Mouse (Mus musculus): ENCODE results near the gene Igf2r. TPM values are rescaled to one million over a fixed set of nuclear protein-coding genes. Genes with fewer than 3 reads are reported as not detected.

Igf2r gene
- polyA plus RNA-seq, 1 experiment from 2014 or later = 20.5 TPM

DNA sequence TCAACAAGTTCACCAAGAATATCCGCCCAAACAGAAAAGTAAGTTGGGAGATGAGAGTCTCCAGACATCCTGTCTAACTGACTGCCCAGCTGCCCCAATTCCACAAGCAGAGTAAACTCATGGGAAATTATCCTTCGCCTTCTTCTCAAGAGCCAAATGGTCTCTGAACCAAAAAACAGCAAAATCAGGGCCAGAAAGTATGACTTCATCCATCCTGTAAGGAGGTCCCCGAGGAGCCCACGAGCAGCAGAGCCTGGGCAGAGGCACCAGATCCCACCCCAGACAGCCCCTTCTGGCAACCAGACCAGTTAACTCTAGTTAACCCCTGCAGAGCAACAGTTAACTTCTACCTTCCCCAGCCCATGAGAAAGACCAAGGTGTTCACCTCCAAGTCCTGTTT, 29.9 kb downstream of the Igf2r start:
- Histone ChIP-seq H3K9me3 (peaks cover 38% of the 10 kb centered on the region), H3K4me1 (peaks cover 30% of the 10 kb centered on the region), H3K36me3 (replicated peaks) (peaks cover 83% of the 10 kb centered on the region), H3K4me3 (no peak overlapping the region), H3K27me3 (ENCODE audit: poor library complexity, severe bottlenecking) (no peaks in the 10 kb centered on the region), H3K27ac (no peak overlapping the region)
- 80% methylated on average over 4 of the region's 4 CpGs for WGBS
- no peak for DNase-seq (ENCODE audit: extremely low spot score, low spot score)

DNA sequence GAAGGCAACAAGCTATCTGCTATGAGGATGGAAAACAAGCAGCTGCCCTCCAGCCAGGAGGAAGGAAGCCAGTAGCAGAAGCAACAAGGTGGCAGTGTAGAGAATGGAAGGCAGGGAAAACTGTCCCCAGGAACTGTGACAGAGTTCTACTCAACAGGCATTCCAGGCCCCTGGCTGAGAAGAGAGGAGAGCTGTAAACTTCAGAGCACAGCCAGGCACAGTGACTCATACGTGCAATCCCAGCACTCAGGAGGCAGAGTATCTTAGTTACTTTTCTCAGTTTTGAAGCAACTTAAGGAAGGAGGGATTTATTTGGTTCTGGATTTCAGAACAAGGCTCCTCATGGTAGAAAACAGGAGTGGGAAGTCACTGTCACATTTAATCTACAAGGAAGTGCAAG, 31.5 kb downstream of the Igf2r start:
- H3K4me3 ChIP-seq = no peak overlapping the region
- no peaks in the 10 kb centered on the region for H3K27me3 ChIP-seq (ENCODE audit: poor library complexity, severe bottlenecking)
- peaks cover 83% of the 10 kb centered on the region for H3K36me3 ChIP-seq (replicated peaks)
- peaks cover 32% of the 10 kb centered on the region for H3K4me1 ChIP-seq
- no peak for DNase-seq (ENCODE audit: extremely low spot score, low spot score)
- H3K27ac ChIP-seq = no peak overlapping the region
- WGBS = 74% methylated on average over 1 of the region's 1 CpGs
- H3K9me3 ChIP-seq = peaks cover 22% of the 10 kb centered on the region

DNA sequence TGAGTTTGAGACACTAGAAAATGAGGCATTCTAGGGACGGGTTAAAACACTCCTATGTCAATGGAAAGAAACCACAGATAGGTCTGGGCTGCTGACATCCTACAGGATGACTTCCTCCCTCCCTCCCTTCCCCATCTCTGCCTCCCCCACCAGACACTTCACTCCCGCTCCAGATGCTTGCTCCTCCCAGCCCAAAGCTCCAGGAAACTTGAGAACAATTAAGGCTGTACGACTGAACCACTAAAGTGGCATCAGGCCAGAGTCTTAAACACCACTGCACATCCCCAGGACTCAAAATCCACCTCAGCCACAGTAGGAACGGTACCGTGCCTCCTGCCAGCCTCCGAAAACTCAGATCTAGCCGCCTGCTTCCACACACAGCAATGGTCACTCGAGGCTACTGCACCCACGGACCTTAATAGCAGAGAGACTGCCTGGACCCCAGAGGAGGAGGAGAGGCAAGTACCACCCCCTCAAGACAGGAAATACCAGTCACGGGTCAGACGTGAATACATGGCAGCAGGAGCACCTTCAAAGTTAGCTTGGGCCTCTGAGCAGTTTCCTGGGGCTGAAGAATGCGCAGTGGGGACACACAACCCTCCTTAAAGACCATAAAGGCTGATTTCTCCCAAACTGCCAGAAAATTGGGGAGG, 35.1 kb downstream of the Igf2r start:
- Histone ChIP-seq H3K36me3 (replicated peaks) (peaks cover 83% of the 10 kb centered on the region), H3K9me3 (no peaks in the 10 kb centered on the region), H3K4me1 (peaks cover 6% of the 10 kb centered on the region), H3K27ac (peak overlapping the region; percentile 58), H3K27me3 (ENCODE audit: poor library complexity, severe bottlenecking) (no peaks in the 10 kb centered on the region), H3K4me3 (no peak overlapping the region)
- DNase-seq (ENCODE audit: extremely low spot score, low spot score) = no peak
- 60% methylated on average over 12 of the region's 12 CpGs for WGBS

DNA sequence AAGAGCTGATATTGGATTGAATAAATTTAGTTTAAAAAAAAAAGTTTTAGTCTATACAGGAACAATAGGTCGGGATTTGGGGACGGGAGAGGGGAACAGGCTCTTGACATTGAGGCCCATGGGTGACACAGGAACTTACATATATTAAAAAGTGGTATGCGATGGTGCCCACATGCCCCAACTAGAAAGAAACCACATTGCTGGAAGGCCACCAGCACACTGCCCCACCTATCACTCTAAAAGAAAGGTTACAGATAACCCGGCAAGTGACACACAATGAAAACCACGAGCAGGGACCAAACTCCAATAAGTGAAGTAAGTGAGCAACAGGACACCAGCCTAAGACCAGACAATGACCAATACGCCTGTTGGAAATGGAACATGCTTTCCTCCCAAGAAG, 36.3 kb downstream of the Igf2r start:
- Histone ChIP-seq H3K9me3 (no peaks in the 10 kb centered on the region), H3K4me3 (no peak overlapping the region), H3K27ac (no peak overlapping the region), H3K4me1 (peaks cover 6% of the 10 kb centered on the region), H3K27me3 (ENCODE audit: poor library complexity, severe bottlenecking) (no peaks in the 10 kb centered on the region), H3K36me3 (replicated peaks) (peaks cover 83% of the 10 kb centered on the region)
- 91% methylated on average over 6 of the region's 6 CpGs for WGBS
- DNase-seq (ENCODE audit: extremely low spot score, low spot score) = no peak

DNA sequence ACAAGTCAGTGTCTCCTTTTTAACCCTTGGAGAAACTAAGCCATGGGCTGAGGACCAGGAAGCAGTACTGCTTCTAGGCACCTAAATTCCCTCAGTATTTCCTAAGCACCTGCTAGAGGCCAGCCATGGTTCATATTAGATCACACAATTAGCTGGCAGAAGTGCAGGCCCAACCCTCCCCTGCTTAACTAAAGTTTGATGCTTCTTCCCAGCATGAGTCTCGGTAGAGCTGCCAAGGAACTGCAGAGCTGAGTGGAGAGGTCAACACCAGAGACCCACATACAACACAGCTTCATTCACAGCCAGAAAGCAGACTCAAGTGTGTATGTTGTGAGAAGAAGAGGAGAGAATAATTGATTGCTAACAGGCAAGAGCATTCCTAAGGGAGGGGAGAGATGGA, 40.9 kb downstream of the Igf2r start:
- H3K36me3 ChIP-seq (replicated peaks) = peaks cover 92% of the 10 kb centered on the region
- no peaks in the 10 kb centered on the region for H3K27me3 ChIP-seq (ENCODE audit: poor library complexity, severe bottlenecking)
- no peak for DNase-seq (ENCODE audit: extremely low spot score, low spot score)
- H3K27ac ChIP-seq = no peak overlapping the region
- 63% methylated on average over 1 of the region's 1 CpGs for WGBS
- no peaks in the 10 kb centered on the region for H3K4me1 ChIP-seq
- H3K9me3 ChIP-seq = no peaks in the 10 kb centered on the region
- no peak overlapping the region for H3K4me3 ChIP-seq

DNA sequence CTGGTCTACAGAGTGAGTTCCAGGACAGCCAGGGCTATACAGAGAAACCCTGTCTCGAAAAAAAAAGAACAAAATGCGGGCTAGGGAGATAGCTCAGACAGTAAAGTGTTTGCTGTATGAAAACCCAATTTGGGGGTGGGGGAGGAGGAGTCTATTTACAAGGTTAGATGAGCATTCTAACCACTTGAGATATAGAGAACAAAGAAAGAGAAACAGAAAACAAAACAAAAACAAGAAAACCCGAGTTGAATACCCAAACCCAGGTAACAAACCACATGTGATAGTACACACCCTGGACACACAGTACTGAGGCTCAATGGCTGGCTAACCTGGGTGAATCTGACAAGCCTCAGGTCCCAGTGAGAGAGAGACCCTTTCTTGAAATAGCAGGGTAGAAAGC, 41.7 kb downstream of the Igf2r start:
- Histone ChIP-seq H3K4me3 (no peak overlapping the region), H3K27ac (no peak overlapping the region), H3K9me3 (no peaks in the 10 kb centered on the region), H3K27me3 (ENCODE audit: poor library complexity, severe bottlenecking) (no peaks in the 10 kb centered on the region), H3K36me3 (replicated peaks) (peaks cover 86% of the 10 kb centered on the region), H3K4me1 (no peaks in the 10 kb centered on the region; the same call in 1 of the 2 replicates)
- no peak for DNase-seq (ENCODE audit: extremely low spot score, low spot score)
- WGBS = 89% methylated on average over 3 of the region's 3 CpGs

- no peak overlapping the region for H3K27ac ChIP-seq
- H3K36me3 ChIP-seq (replicated peaks) = peaks cover 85% of the 10 kb centered on the region
- WGBS = 84% methylated on average over 4 of the region's 4 CpGs
- H3K4me1 ChIP-seq = no peaks in the 10 kb centered on the region; the same call in 1 of the 2 replicates
- H3K4me3 ChIP-seq = no peak overlapping the region
- no peak for DNase-seq (ENCODE audit: extremely low spot score, low spot score)
- H3K27me3 ChIP-seq (ENCODE audit: poor library complexity, severe bottlenecking) = no peaks in the 10 kb centered on the region
- no peaks in the 10 kb centered on the region for H3K9me3 ChIP-seq
Observed at GRCm38 (mm10) chr17:12725871-12726270, 43.6 kb downstream of the Igf2r start.

DNA sequence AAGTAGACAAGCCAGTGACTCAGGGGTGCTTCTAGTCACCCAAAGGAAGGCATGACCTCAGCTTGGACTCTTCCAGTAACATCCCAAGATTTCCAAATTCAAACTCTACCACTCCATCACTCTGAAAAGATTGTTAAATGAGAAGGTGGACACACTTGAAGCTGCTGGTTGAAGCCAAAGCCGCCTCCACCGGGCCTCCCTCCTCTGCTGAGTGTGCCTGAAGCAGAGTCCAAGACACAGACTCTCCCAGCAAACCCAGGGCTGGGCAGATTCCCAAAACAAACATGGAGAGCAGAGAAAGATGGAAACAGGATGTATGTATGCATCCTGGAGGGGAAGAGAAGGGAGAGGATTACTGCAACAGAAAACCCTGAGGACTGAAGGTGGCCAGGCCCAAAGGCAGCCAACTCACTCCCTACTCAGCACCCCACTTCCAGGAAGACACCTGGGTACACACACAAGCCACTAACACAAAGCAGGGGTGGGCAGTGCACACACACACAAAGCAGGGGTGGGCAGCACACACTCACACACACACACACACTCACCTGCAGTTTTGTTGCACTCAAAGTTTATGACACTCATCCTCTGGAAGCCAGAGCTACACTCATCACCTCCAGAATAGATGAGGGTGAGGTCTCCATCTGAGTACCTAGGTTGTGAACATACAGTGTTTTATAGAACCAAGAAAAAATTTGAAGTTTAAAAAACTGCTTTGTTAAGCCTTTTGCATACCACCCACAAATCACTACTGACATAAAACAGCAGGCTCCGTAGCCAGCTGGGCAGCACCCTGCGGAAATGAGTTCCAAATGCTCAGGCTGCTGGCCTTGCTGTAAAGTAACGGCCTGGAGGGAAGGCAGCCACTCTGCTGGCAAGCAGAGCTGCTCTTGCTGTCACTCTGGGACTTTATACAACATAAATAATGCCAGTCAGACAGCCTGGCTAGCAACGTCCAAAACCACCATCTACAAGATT, 44.4 kb downstream of the Igf2r start:
- Histone ChIP-seq H3K27me3 (ENCODE audit: poor library complexity, severe bottlenecking) (no peaks in the 10 kb centered on the region), H3K36me3 (replicated peaks) (peaks cover 85% of the 10 kb centered on the region), H3K4me3 (no peak overlapping the region), H3K27ac (no peak overlapping the region), H3K4me1 (no peaks in the 10 kb centered on the region; the same call in 1 of the 2 replicates), H3K9me3 (no peaks in the 10 kb centered on the region)
- 75% methylated on average over 6 of the region's 6 CpGs for WGBS
- no peak for DNase-seq (ENCODE audit: extremely low spot score, low spot score)

DNA sequence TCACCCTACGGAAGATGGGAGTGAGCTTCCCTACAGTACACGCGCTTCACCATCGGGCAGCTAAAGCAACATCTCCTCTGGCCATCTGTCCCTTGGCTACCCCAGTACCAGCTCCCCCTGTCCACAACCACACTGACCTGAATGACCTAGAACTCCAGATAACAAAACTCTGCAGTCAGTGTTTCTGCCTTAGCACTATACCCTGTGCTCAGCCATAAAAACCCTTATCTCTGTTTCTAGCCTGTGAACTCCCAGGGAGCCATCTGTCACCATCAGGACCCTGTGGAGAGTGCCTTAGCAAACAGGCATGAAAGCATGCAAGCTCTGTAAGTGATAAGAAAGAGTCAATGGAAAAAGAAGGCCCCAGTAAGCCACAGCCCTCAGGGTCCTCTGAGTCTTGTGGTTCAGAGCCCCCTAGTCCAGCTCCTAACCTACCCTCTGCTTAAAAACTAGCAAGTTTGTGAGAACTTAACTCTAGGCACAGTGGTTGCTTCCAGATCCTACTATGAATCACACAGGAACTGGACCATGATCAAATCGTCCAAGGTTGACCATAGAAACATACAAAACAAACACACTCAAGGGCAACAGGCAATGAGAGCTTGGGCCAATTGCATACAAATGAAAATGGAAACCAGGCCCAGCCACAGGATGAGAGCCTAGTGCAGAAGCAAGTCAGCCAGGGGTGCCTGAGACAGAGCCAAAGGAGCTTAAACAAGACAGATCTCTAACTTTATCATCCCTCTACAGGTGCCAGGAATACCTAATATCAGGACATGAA, 45.3 kb downstream of the Igf2r start:
- H3K4me3 ChIP-seq = no peak overlapping the region
- H3K4me1 ChIP-seq = no peaks in the 10 kb centered on the region; the same call in 1 of the 2 replicates
- H3K36me3 ChIP-seq (replicated peaks) = peaks cover 85% of the 10 kb centered on the region
- H3K9me3 ChIP-seq = no peaks in the 10 kb centered on the region
- H3K27ac ChIP-seq = no peak overlapping the region
- no peak for DNase-seq (ENCODE audit: extremely low spot score, low spot score)
- 95% methylated on average over 5 of the region's 5 CpGs for WGBS
- no peaks in the 10 kb centered on the region for H3K27me3 ChIP-seq (ENCODE audit: poor library complexity, severe bottlenecking)

DNA sequence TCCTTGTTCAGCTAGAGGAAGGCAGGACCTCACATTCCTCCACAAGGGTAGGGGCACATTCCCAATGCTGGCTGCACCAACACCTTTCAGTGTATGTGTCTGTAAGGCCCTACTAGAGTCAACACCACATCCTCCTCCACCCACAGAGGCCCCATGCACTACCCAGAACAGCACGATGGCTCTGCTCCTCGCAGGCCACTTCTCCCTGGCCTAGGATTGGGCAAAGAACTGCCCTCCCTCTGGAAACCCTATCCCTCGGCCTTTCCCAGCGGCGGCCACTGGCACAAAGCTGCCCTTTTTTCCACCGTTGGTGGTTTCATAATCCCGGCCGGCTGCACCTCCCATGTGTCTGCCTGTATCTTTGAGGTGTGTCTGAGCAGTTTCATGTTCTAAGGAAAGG, 46.8 kb downstream of the Igf2r start:
- 58% methylated on average over 8 of the region's 8 CpGs for WGBS
- H3K27ac ChIP-seq = peak overlapping the region; percentile 48; the same call in 1 of the 2 replicates
- H3K36me3 ChIP-seq (replicated peaks) = peaks cover 90% of the 10 kb centered on the region
- DNase-seq (ENCODE audit: extremely low spot score, low spot score) = no peak
- no peaks in the 10 kb centered on the region for H3K27me3 ChIP-seq (ENCODE audit: poor library complexity, severe bottlenecking)
- H3K4me1 ChIP-seq = no peaks in the 10 kb centered on the region; the same call in 1 of the 2 replicates
- H3K9me3 ChIP-seq = no peaks in the 10 kb centered on the region
- H3K4me3 ChIP-seq = no peak overlapping the region

- no peaks in the 10 kb centered on the region; the same call in 1 of the 2 replicates for H3K4me1 ChIP-seq
- H3K4me3 ChIP-seq = no peak overlapping the region
- WGBS = 86% methylated on average over 5 of the region's 5 CpGs
- no peak for DNase-seq (ENCODE audit: extremely low spot score, low spot score)
- H3K27ac ChIP-seq = no peak overlapping the region
- H3K36me3 ChIP-seq (replicated peaks) = peaks cover 91% of the 10 kb centered on the region
- H3K27me3 ChIP-seq (ENCODE audit: poor library complexity, severe bottlenecking) = no peaks in the 10 kb centered on the region
- H3K9me3 ChIP-seq = no peaks in the 10 kb centered on the region
Observed at GRCm38 (mm10) chr17:12721118-12721886, 48.2 kb downstream of the Igf2r start.

- Histone ChIP-seq H3K4me3 (no peak overlapping the region), H3K9me3 (no peaks in the 10 kb centered on the region), H3K4me1 (no peaks in the 10 kb centered on the region; the same call in 1 of the 2 replicates), H3K27me3 (ENCODE audit: poor library complexity, severe bottlenecking) (no peaks in the 10 kb centered on the region), H3K36me3 (replicated peaks) (peaks cover 94% of the 10 kb centered on the region), H3K27ac (no peak overlapping the region)
- DNase-seq (ENCODE audit: extremely low spot score, low spot score) = no peak
- 89% methylated on average over 7 of the region's 7 CpGs for WGBS
Observed at GRCm38 (mm10) chr17:12718251-12718650, 51.2 kb downstream of the Igf2r start.

Data from forebrain, embryonic 10.5 days (tissue).